Mouse (Mus musculus) lung, embryonic 14.5 days (tissue): ENCODE data around the gene Xylb. TPM values are rescaled to one million over a fixed set of nuclear protein-coding genes. Genes with fewer than 3 reads are reported as not detected.

Experiments used
- ATAC-seq: fragments of 200-750 bp; cut with Nextera tagmentation; 2 replicates; pipeline ENCODE4 v1.8.0; 2017; ENCODE audit warnings: mild to moderate bottlenecking, moderate TSS enrichment, moderate library complexity; ENCODE audit not compliant: insufficient read depth
- DNase-seq: peaks from one replicate; pipeline ENCODE4 v3.0.0-alpha.2; 2015
- H3K27ac ChIP-seq: fragments of 300-500 bp; sonication (generic); 2 replicates; pipeline ENCODE4 v1.5.1; 2014; ENCODE audit warnings: low read depth, mild to moderate bottlenecking, moderate library complexity
- H3K27me3 ChIP-seq: fragments of 300-500 bp; sonication (generic); 2 replicates; pipeline ENCODE4 v1.6.1; 2014; ENCODE audit warnings: low read length, control low read depth; ENCODE audit not compliant: insufficient read depth
- H3K36me3 ChIP-seq: fragments of 300-500 bp; sonication (generic); 2 replicates; pipeline ENCODE4 v1.6.1; 2014; ENCODE audit warnings: control low read depth; ENCODE audit not compliant: insufficient read depth
- H3K4me1 ChIP-seq: fragments of 300-500 bp; sonication (generic); 2 replicates; pipeline ENCODE4 v1.6.1; 2014; ENCODE audit warnings: antibody characterized with exemption, control low read depth; ENCODE audit not compliant: insufficient read depth
- H3K4me2 ChIP-seq: fragments of 300-500 bp; sonication (generic); 2 replicates; pipeline ENCODE4 v1.6.1; 2014; ENCODE audit warnings: mild to moderate bottlenecking
- H3K4me3 ChIP-seq: fragments of 300-500 bp; sonication (generic); 2 replicates; pipeline ENCODE4 v1.5.1; 2014; ENCODE audit warnings: low read depth, low read length
- H3K9ac ChIP-seq: fragments of 300-500 bp; sonication (generic); 2 replicates; pipeline ENCODE4 v1.6.1; 2014
- H3K9me3 ChIP-seq: fragments of 300-500 bp; sonication (generic); 2 replicates; pipeline ENCODE4 v1.6.1; 2016; ENCODE audit warnings: low read depth, low read length, control low read depth
- CTCF ChIP-seq: IDR thresholded peaks from 2 replicates; pipeline ENCODE4 v1.5.1; 2016; ENCODE audit warnings: antibody characterized with exemption, low read depth
- WGBS: fragments of 180-500 bp; shearing (Covaris S2); extraction: QIAGEN DNeasy Blood & Tissue Kit; methylation state at CpG from one replicate; pipeline ENCODE4 v1.1.7; 2014; 5-methylcytosine and 5-hydroxymethylcytosine counted together
- polyA plus RNA-seq: library from polyadenylated mRNA; unstranded; fragments of >200 nt; fragmentation: Nextera tagmentation; extraction: Ambion mirVana; gene quantifications from 2 replicates; pipeline ENCODE4 v1.2.1, GENCODE M21; 2014

Gene Xylb
- polyA plus RNA-seq, 1 experiment from 2014 or later: 7.9 TPM

DNA sequence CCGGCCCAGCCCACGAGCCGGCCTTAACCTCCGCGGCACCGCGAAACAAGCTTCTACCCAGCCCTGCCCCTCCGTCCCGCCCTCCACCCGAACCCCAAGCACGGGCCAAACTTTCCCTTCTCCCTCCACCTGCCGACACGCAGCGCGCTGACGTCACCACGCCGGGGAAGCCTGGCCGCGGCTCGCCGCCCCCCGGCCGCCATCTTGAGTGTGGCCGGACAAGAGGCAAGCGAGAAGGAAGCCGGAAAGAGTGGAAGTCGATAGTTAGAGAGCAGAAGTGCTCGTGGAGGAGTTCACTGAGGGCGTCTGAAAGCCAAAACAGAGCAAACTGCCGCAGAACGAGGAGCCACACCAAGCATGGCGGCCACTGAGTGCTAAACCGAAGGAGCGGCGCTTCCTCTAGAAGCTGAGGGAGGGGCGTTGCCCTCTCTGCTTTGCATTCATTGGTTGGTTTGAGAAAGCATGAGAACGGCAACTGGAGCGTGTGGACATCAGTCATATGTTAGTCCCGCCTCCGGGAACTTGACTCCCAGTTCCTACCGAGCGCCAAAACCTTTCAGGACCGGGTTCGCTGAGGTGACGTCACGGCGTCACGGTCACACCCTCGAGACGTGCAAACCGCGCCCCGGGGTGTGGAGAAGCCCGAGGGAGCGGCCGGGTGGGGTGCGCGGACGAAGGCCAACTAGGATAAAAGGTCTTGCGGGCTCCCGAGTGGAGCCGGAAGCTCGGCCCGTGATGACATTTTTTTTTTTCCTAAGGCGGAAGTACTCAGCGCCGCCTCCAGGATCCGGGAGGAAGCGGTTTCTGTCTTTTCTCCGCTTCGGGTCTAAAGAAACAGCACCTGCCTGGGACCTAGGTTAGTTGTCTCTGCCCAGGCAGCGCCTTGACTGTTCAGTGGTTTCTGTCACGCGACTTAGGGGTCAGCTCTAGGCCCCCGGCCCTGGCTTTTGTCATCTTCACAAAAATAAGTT is 34.6 kb upstream of the Xylb start, which contains the start of gene Oxsr1:
Gene Oxsr1 (minus strand): TSS at position 139 of the 971 bp plus-strand sequence.
- H3K9me3 ChIP-seq: no peaks in the 10 kb centered on the region
- peak within 1 kb of the TSS; percentile 91 for H3K4me3 ChIP-seq
- peak within 1 kb of the TSS; percentile 96 for H3K4me2 ChIP-seq
- H3K4me1 ChIP-seq: no peaks in the 10 kb centered on the region
- peak; percentile 97 for ATAC-seq
- H3K27ac ChIP-seq: peak within 1 kb of the TSS; percentile 91
- H3K27me3 ChIP-seq: no peaks in the 10 kb centered on the region
- under 1% methylated on average over 76 of the region's 76 CpGs for WGBS
- DNase-seq: peak; percentile 99
- TF ChIP-seq CTCF: peak; percentile 57
- peak within 1 kb of the TSS; percentile 83 for H3K9ac ChIP-seq
- H3K36me3 ChIP-seq: no peaks in the 10 kb centered on the region

DNA sequence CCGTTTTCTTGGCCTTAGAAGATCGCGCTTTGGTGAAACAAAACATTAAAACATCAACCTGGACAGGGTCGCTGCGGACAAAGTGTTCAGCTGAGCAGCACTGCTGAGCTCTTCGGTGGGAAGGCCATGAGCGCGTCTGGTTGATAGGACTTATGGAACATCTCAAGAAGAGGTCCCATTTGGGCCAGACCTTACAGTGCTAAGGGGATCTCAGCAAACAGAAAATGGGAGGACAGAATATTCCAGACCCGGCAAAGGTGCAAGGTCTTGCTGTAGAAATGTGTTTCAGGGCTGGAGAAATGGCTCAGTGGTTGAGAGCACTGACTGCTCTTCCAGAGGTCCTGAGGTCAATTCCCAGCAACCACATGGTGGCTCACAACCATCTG is 33.9 kb upstream of the Xylb start:
- no peak for TF ChIP-seq CTCF
- Histone ChIP-seq H3K27me3 (no peaks in the 10 kb centered on the region), H3K9ac (peak overlapping the region; percentile 61), H3K9me3 (no peaks in the 10 kb centered on the region), H3K4me3 (peak overlapping the region; percentile 91), H3K36me3 (no peaks in the 10 kb centered on the region), H3K27ac (peak overlapping the region; percentile 91), H3K4me1 (no peaks in the 10 kb centered on the region), H3K4me2 (peak overlapping the region; percentile 96)
- 3% methylated on average over 9 of the region's 9 CpGs for WGBS
- DNase-seq: peak; percentile 26
- no peak for ATAC-seq

DNA sequence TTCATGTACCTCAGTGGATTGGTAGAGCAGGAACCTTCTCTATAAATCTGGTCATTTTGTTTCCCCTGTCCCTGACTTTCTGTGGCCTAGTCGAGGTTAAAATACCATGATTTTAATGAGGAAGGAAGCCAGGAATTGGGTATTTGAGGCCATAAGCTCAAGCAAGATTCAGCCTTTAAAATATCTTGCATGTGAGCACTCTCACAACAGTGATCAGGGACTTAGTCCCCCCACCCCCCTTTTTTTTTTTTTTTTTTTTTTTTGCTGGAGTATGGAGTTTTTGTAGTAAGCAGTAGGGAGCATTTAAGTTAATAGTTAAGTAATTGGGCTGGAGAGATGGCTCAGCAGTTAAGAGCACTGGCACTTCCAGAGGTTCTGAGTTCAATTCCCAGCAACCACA is 33.1 kb upstream of the Xylb start:
- H3K36me3 ChIP-seq: no peaks in the 10 kb centered on the region
- no peak overlapping the region for H3K27ac ChIP-seq
- H3K4me2 ChIP-seq: no peak overlapping the region
- ATAC-seq (no peak), DNase-seq (no peak)
- H3K9me3 ChIP-seq: no peaks in the 10 kb centered on the region
- H3K4me3 ChIP-seq: no peak overlapping the region
- H3K27me3 ChIP-seq: no peaks in the 10 kb centered on the region
- no peak for TF ChIP-seq CTCF
- 75% methylated on average over 1 of the region's 1 CpGs for WGBS
- H3K4me1 ChIP-seq: no peaks in the 10 kb centered on the region
- H3K9ac ChIP-seq: no peak overlapping the region

DNA sequence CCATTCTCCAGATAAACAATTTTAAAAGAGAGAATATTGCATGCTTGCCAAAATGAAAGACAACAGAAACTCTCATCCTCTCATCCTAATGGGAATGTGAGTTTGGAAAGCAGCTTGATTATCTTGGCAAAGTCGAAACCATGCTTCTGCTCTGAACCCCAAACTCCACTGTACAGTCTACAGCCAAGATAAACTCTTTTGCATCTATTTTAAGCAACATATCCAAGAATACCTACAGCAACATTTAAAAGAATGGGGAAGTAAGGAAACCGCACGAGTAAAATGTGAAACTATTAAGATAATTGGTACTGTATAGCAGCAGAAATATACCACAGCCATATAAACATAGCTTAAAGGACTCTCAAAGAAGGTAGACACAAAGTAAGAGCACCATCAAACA is 28.7 kb upstream of the Xylb start:
- Histone ChIP-seq H3K4me2 (no peak overlapping the region), H3K9ac (no peak overlapping the region), H3K27ac (no peak overlapping the region), H3K27me3 (no peaks in the 10 kb centered on the region), H3K4me1 (no peaks in the 10 kb centered on the region), H3K4me3 (no peak overlapping the region), H3K9me3 (no peaks in the 10 kb centered on the region), H3K36me3 (no peaks in the 10 kb centered on the region)
- TF ChIP-seq CTCF: no peak
- no peak for DNase-seq
- WGBS: 70% methylated on average over 3 of the region's 3 CpGs
- ATAC-seq: no peak

DNA sequence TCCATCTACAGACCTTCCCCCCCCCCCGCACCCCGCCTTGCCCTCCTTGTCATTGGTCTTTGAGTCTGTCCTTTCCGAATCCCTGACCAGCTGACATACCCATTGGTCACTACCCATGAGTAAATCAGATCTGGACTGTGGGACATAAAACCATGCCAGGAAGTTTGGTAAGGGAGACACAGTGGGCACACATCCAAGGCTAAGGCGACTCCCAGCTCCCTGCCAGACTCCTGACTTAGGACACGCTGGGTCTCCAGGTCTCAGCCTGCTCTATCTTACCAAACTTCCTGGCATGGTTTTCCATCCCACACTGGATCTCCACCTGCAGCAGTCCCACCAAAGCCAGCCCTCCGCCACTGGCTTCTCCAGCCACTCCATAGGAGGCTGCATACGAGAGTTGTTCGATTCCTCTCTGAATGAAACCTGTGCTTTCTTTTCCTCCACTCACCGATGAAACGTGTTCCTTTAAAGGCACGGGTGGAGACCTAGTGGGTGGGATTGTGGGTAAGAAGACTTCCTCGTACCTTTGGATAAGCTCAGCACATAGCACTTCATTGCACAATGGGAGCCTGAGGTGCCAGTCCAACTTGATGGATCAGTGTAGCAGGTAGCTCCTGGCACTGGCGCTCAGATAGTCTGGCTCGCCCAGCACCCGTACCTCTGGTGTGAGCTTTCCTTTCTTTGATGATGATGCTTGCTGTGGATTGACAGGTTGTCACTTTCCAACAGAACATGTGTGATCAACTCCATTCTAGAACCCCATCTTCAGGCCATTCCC is 26.8 kb upstream of the Xylb start:
- no peak for DNase-seq
- TF ChIP-seq CTCF: no peak
- Histone ChIP-seq H3K4me2 (no peak overlapping the region), H3K4me1 (no peaks in the 10 kb centered on the region), H3K9ac (no peak overlapping the region), H3K27ac (no peak overlapping the region), H3K27me3 (no peaks in the 10 kb centered on the region), H3K9me3 (no peaks in the 10 kb centered on the region), H3K36me3 (no peaks in the 10 kb centered on the region), H3K4me3 (no peak overlapping the region)
- ATAC-seq: no peak
- 85% methylated on average over 15 of the region's 15 CpGs for WGBS

DNA sequence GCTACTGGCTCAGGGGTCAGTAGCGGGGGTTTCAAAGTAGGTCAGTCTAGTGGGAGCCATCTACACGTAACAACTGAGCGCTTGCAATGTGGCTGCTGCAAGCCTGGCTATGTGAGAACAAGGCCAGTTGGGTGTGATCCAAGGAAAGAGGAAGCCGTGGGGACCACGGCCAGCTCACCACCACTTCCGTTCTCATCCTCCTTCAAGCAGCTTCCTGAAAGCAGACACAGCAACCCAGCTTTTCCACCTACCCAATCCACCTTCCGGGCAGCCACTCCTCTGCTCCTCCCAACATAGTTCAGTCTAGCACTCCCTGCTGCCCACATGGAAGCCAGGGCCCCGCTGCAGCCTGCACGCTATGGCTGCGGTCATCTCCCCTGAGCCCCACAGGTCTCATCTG is 22.9 kb upstream of the Xylb start:
- H3K9ac ChIP-seq: no peak overlapping the region
- DNase-seq: peak; percentile 77
- no peak overlapping the region for H3K4me2 ChIP-seq
- no peaks in the 10 kb centered on the region for H3K27me3 ChIP-seq
- no peak overlapping the region for H3K27ac ChIP-seq
- no peaks in the 10 kb centered on the region for H3K9me3 ChIP-seq
- no peaks in the 10 kb centered on the region for H3K4me1 ChIP-seq
- H3K4me3 ChIP-seq: no peak overlapping the region
- WGBS: 39% methylated on average over 10 of the region's 10 CpGs
- H3K36me3 ChIP-seq: 0 out of 2 replicates have a peak, but pooled peaks cover 9% of the 10 kb centered on the region
- no peak for TF ChIP-seq CTCF
- peak; percentile 60; the same call in 1 of the 2 replicates for ATAC-seq

DNA sequence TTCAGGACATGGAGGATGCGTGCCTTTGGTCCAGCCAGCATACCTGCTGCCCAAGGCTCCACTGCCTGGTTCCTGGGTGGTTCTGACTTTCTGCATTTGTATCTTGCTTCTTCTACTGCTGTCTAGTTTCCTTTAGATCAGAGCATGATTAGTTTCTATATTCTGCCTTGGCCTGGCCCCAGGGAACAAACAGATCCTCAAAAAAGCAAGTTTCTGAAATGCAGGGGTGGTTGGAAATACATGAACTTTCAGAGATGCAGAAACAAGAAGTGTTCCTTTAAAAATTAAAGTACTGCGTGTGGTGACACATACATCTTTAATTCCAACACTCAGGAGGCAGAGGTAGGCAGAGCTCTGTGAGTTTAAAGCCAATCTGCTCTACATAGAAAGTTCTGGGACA is 22.3 kb upstream of the Xylb start:
- WGBS: 80% methylated on average over 2 of the region's 2 CpGs
- H3K9me3 ChIP-seq: no peaks in the 10 kb centered on the region
- no peak overlapping the region for H3K27ac ChIP-seq
- no peak overlapping the region for H3K9ac ChIP-seq
- TF ChIP-seq CTCF: no peak
- H3K27me3 ChIP-seq: no peaks in the 10 kb centered on the region
- no peak overlapping the region for H3K4me3 ChIP-seq
- H3K4me2 ChIP-seq: no peak overlapping the region
- no peak for ATAC-seq
- H3K36me3 ChIP-seq: 0 out of 2 replicates have a peak, but pooled peaks cover 9% of the 10 kb centered on the region
- DNase-seq: no peak
- H3K4me1 ChIP-seq: no peaks in the 10 kb centered on the region
